ENCODE assay signal across 8 mouse cellular contexts in genomic region chr7:82647909-82648308, GRCm38 (mm10). TPM values are rescaled to one million over a fixed set of nuclear protein-coding genes. Genes with fewer than 3 reads are reported as not detected.
DNase-seq lines count a peak whose midpoint lies in the region; ATAC-seq and TF ChIP-seq lines count a peak whose summit lies in the region.

No protein-coding gene starts in this region.

- H3K4me3 ChIP-seq in erythroblast, embryonic 14.5 days (replicated peaks), result peak overlapping the region; percentile 76
- peak overlapping the region; percentile 99 for H3K4me3 ChIP-seq in testis, adult 2 months (ENCODE audit: control insufficient read depth, low read depth, low read length)
- peak overlapping the region; percentile 77 for H3K4me3 ChIP-seq in liver, embryonic 13.5 days (replicated peaks)

- peak overlapping the region; percentile 80 for H3K4me2 ChIP-seq in liver, embryonic 13.5 days

- no peak for TF ChIP-seq POLR2A in testis, adult 2 months (IDR thresholded peaks at IDR 0.05; ENCODE audit: control insufficient read depth, low read depth, low read length)

- H3K27ac ChIP-seq in testis, adult 2 months (ENCODE audit: control insufficient read depth, insufficient read depth, low read depth, low read length), result peak overlapping the region; percentile 76; the same call in 1 of the 2 replicates
- no peak overlapping the region for H3K27ac ChIP-seq in liver, embryonic 13.5 days

- no peaks in the 10 kb centered on the region for H3K9me3 ChIP-seq in erythroblast, embryonic 14.5 days (ENCODE audit: control insufficient read depth, low read length)
- H3K9me3 ChIP-seq in liver, embryonic 13.5 days (replicated peaks), result no peaks in the 10 kb centered on the region

- peak overlapping the region; percentile 79 for H3K9ac ChIP-seq in liver, embryonic 13.5 days

- peaks cover 22% of the 10 kb centered on the region for H3K4me1 ChIP-seq in erythroblast, embryonic 14.5 days (ENCODE audit: control insufficient read depth)
- no peaks in the 10 kb centered on the region for H3K4me1 ChIP-seq in testis, adult 2 months (ENCODE audit: control insufficient read depth, insufficient read depth, low read length)
- H3K4me1 ChIP-seq in liver, embryonic 13.5 days (replicated peaks), result peaks cover 18% of the 10 kb centered on the region

- 26% methylated on average over 4 of the region's 4 CpGs for WGBS in liver, embryonic 13.5 days (ENCODE audit: insufficient replicate concordance)

- no peak for DNase-seq in testis, postnatal 14 days (ENCODE audit: low spot score)
- DNase-seq in liver, embryonic 13.5 days, result no peak
- no peak for DNase-seq in adrenal gland, postnatal 14 days
- no peak for DNase-seq in thymus, postnatal 4 days
- no peak for DNase-seq in frontal cortex, postnatal 14 days (ENCODE audit: low spot score in 2 of 2)

- TF ChIP-seq CTCF in testis, adult 2 months (IDR thresholded peaks at IDR 0.05; ENCODE audit: control insufficient read depth, insufficient read depth, insufficient replicate concordance, low read depth, low read length), result no peak

- H3K27me3 ChIP-seq in erythroblast, embryonic 14.5 days (ENCODE audit: control insufficient read depth), result no peaks in the 10 kb centered on the region
- no peaks in the 10 kb centered on the region for H3K27me3 ChIP-seq in testis, adult 2 months (ENCODE audit: control insufficient read depth, insufficient read depth, low read length)
- H3K27me3 ChIP-seq in liver, embryonic 13.5 days, result no peaks in the 10 kb centered on the region

- ATAC-seq in erythroblast, adult 5-6 weeks (replicated peaks; ENCODE audit: low FRiP score, poor library complexity, severe bottlenecking), result no peak
- no peak for ATAC-seq in liver, embryonic 13.5 days (ENCODE audit: low read depth)

- peaks cover 7% of the 10 kb centered on the region for H3K36me3 ChIP-seq in erythroblast, embryonic 14.5 days (ENCODE audit: control insufficient read depth)
- H3K36me3 ChIP-seq in testis, adult 2 months (ENCODE audit: control insufficient read depth, insufficient read depth, low read length), result no peaks in the 10 kb centered on the region
- peaks cover 6% of the 10 kb centered on the region for H3K36me3 ChIP-seq in liver, embryonic 13.5 days

RNA-seq across cellular contexts. Expression of gene Saxo2, which starts 0.4 kb away (rescaled TPM):
- polyA plus RNA-seq in erythroblast, embryonic 14.5 days (2012), result not detected in 2 replicates
- total RNA-seq in erythroblast, adult 5-6 weeks (2015; ENCODE audit: low replicate concordance), result 0.84 TPM in 1 of 2 replicates, not detected in the other
- 0.26 TPM in 1 of 2 replicates, not detected in the other for total RNA-seq in erythroblast, adult 5-6 weeks (2017; ENCODE audit: low replicate concordance)
- 203 and 277 TPM in 2 replicates for polyA plus RNA-seq in testis, adult 2 months (2012; rRNA removed)
- 0.79 and 1.8 TPM in 2 replicates for polyA plus RNA-seq in liver, embryonic 13.5 days (2015; fragmentation: Nextera tagmentation; extraction: Ambion mirVana)
- total RNA-seq in adrenal gland, postnatal 14 days (2021), result 1.7 and 2.9 TPM in 2 replicates

RNA-seq across cellular contexts. Expression of gene Efl1, which starts 0.5 kb away (rescaled TPM):
- 0.15 and 0.33 TPM in 2 replicates for polyA plus RNA-seq in erythroblast, embryonic 14.5 days (2012)
- total RNA-seq in erythroblast, adult 5-6 weeks (2015; ENCODE audit: low replicate concordance), result 1.9 and 3.1 TPM in 2 replicates
- total RNA-seq in erythroblast, adult 5-6 weeks (2017; ENCODE audit: low replicate concordance), result 6.4 and 8.5 TPM in 2 replicates
- polyA plus RNA-seq in testis, adult 2 months (2012; rRNA removed), result 9.9 and 16.1 TPM in 2 replicates
- 10.8 and 11.9 TPM in 2 replicates for polyA plus RNA-seq in liver, embryonic 13.5 days (2015; fragmentation: Nextera tagmentation; extraction: Ambion mirVana)
- 16.7 and 21.8 TPM in 2 replicates for total RNA-seq in adrenal gland, postnatal 14 days (2021)

Comparison
In these comparisons a context has a peak if more than half of its experiments do, and no peak if none do; other contexts are left out.
1. RNA of gene Saxo2, which starts 0.4 kb away (polyA plus RNA-seq): 203 to 277 TPM in testis, adult 2 months; 0.79 to 1.8 TPM in liver, embryonic 13.5 days and not detected in erythroblast, embryonic 14.5 days; every median in the first group is over 10 times any median in the second.
2. Peak in every context shown above with its lines, with median percentiles within 50 percentile points of each other: H3K4me3 ChIP-seq.